Mouse (Mus musculus): ENCODE measurements around the gene Aire.

Aire gene

GRCm38 (mm10) chr10:78043406-78043836, at the start of gene Aire:
TSS of gene Aire (minus strand) at chr10:78043610.
- peak; percentile 76 to 78 for DNase-seq

DNA sequence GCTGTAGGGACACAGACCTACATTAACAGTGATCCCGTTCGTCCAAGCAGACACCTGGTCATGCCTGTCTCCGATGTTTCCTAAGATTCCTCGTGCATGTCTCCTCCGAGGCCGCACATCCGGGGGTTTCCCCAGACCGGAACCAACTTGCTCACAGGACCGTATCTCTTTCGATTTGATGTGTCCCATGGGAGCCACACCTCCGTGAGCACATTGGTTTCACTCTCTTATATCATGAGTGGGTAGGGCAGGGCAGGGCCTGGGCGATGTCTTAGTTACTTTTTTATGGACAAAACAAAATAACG, 49.3 kb upstream of the Aire start:
- DNase-seq = no peak

GRCm38 (mm10) chr10:78091865-78092724, 48.7 kb upstream of the Aire start:
- no peak for DNase-seq

DNA sequence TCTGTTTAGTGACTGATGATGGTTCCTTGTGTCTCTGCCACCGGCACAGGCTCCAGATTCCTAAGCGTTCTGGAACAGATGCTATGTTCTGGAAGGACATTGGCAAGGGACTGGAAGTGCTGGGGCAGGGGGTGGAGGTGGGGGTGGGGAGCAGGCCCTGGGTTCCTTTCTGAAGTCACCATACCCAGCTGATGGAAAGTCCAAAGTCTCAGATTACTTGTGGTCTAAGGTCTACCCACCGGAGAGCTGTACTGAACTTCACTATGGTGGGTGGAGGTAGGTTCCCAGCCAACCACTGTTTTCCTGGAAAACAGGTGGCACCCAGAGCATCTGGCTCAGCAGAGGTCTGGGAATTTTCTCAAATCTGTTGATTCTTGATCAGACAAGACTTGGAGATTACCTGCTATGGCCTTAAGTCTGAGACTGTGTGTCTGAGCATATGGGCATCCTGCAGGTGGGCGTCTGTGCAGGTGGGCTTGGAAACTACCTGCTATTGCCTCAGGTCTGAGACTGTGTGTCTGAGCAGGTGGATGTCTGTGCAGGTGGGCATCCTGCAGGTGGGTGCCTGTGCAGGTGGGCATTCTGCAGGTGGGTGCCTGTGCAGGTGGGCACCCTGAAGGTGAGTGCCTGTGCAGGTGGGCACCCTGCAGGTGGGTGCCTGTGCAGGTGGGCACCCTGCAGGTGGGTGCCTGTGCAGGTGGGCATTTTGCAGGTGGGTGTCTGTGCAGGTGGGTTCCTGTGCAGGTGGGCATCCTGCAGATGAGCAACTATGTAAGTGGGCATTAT, 47.5 kb upstream of the Aire start:
- no peak for DNase-seq

DNA sequence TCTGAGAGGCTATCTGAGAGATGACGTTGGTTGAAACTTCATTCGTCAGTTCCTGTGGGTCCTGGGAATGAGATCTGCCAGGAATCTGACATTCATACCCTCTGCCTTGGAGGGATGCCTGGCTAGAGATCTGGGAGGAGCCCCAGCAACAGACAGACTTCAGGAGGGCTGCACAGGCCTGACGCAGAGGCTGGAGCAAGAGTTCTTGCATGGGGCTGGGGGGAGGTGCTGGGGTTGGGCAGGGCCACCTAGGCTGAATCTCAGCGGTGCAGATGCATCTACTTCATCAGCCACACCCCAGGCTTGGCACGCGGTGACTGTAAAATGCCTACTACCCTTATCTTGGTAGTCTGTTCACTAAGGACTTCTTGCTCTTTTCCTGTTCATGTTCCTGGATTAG, 46.8 kb upstream of the Aire start:
- DNase-seq = peak; percentile 43 to 45

DNA sequence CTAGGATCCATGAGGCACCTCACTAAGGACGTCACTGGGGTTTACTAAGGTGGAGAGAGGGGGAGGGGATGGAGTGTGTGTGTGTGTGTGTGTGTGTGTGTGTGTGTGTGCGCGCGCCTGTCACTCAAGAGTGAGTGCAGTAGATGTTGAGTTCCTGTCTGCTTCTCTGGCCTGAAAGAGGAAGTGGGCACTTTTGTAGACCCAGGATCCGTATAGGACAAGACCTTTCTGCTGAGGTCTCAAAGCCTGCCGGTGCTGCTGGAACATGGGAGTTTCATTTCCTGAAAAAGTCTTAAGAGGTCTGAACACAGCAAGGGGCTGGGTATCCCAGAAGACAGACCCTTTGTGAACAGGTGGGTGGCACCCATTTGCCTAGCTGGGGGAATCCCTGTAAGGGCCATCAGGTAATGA, 43.7 kb upstream of the Aire start:
- no peak for DNase-seq

- no peak for DNase-seq
These were observed 43.1 kb upstream of the Aire start for GRCm38 (mm10) chr10:78086444-78087061.

- no peak for DNase-seq
These were observed 42.3 kb upstream of the Aire start for GRCm38 (mm10) chr10:78085711-78086110.

- no peak for DNase-seq
These were observed 40.7 kb upstream of the Aire start for GRCm38 (mm10) chr10:78084073-78084472.

GRCm38 (mm10) chr10:78079955-78080591, 36.7 kb upstream of the Aire start:
- DNase-seq = peak in 1 of 2 experiments; percentile 33

DNA sequence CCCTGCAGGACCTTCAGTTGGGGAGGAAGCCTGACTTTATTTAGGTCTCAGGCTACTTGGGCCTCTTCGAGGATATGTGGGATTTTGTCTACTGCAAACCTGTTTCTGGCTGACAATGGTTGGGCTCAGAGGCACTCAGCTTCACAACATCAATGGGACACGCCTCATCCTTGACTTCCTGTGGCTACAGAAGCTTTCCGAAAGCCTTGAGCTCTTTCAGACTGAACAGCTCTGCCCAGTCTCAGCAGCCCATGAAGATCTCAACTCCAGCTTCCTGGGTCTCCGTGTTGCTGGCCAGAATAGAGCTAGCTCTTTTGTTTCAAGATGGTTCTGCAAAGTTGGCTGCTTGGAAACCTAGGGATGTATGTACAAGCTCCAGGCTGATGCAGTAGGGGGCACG, 34.9 kb upstream of the Aire start:
- no peak for DNase-seq

DNA sequence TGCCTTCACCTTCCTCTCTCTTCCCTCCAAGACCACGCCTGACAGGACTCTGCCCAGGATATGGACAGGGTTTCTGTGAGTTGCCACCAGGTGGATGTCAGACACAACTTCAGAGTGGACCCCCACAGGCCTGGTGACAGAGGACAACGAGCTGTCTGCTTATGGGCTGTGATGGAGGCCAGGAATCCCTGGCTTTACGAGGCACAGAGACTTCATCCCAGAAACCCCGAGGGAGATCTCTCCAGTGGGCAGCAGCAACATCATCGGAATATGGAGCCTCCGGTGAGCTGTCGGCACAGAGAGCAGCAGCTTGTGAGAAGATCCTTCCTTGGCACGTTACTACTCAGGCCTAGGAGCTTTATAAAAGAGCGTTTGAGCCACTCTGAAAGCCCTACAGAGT, 34.5 kb upstream of the Aire start:
- no peak for DNase-seq

GRCm38 (mm10) chr10:78074977-78075376, 31.6 kb upstream of the Aire start:
- DNase-seq = no peak

DNA sequence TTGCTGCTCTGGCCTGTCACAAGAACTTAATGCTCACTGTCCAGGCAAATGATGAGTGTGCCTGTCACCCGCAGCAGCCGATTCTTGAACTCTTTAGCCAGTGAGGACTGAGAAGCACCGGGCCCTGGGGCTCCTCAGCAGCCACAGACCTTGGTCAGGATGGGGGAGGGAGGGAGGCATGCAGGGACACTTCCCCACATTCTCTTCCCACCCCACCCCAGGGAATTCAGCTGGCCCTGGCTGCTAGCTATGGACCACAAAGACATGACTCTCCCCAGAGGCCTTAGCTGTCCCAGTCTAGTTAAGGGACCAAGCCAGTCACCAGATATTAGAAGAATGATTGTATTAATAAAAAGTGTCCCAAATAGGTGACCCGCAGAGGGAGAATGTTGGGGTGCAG, 30.7 kb upstream of the Aire start:
- DNase-seq = no peak

- DNase-seq = peak; percentile 82 to 88
These were observed 25.9 kb upstream of the Aire start, which contains the start of gene Icosl for GRCm38 (mm10) chr10:78069101-78070011. TSS of gene Icosl (plus strand) at chr10:78069302.

- peak; percentile 21 to 34 for DNase-seq
These were observed 25.1 kb upstream of the Aire start for GRCm38 (mm10) chr10:78068541-78068940.

DNA sequence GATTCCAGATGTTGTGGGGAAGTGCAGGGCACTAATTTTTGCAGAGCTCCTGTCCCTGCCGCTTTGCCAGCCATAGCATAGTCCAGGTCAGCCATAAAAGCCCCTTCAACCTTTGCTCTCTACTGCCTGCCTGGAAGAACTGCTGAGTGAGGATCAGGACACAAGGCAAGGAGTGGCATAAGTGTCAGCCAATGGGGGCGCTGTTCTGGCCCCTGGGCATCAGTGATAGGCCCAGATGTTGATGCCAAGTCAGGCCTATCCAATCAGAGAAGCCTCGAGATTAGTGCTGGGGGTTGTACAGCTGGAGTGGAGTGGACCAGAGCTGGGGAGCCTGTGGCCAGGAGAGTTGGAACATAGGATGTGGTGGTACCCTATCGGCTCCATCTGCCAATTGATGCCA, 23.8 kb upstream of the Aire start:
- DNase-seq = peak; percentile 32 to 35

- DNase-seq = no peak
These were observed 19.7 kb upstream of the Aire start for GRCm38 (mm10) chr10:78063122-78063521.

- DNase-seq = no peak
These were observed 13.6 kb upstream of the Aire start for GRCm38 (mm10) chr10:78057056-78057455.

DNA sequence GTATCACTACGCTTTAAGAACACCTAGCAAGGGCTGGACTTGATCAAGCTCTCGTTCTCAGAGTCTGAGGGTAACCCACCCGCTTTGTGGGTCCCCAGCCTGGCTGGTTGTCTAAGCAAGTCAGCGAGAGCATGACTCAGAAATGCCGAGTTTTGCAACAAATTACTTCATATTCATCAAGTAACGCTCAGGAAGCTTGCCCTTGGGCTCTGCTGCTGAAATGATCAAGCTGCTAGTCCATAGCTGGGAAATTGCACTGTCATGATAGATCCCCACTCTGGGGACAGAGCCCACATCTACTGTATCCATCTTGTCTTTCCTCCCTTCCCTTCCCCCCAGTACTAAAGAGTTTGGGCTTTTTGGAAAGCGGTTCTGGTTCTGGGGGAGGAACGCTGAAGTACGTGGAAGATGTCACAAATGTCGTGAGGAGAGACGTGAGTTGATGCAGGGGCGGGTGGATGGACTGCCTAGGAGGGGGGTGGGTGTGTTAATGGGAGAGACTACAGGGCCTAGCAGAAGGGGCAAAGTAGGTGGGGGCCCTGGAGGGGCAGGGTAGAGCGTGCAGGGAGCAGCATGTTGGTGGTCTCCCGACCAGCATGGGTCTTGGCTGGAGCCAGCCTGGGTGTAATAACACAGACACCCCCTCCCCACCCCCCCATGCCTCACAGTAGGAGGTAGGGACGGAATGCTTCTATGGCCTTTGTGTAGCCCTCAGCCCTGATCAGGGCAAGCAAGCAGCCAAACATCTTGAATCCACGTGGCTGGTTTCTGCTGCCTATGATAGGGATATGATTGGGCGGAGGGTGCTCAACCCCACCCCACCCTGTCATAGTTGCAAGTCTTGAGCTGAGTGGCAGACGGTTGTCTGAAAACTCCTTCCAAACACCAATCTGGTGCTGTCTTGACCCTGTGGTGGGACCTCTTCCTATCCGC, 11.5 kb upstream of the Aire start:
- no peak for DNase-seq

GRCm38 (mm10) chr10:78049519-78050035, 6.2 kb upstream of the Aire start:
- DNase-seq = no peak

Data from cerebellum, postnatal 10 days (tissue).